Mouse (Mus musculus): ENCODE measurements around the gene Olfr862.

Gene Olfr862

GRCm38 (mm10) chr9:19887904-19888303 is at the start of gene Olfr862:
Olfr862 (minus strand) TSS chr9:19888004.
- DNase-seq (ENCODE audit: low read depth in 1 of 2, low spot score in 2 of 2) = no peak

- DNase-seq (ENCODE audit: low read depth in 1 of 2, low spot score in 2 of 2) = no peak
These were observed 28.8 kb upstream of the Olfr862 start, which contains the start of gene Olfr77 for GRCm38 (mm10) chr9:19916565-19916964. Olfr77 (plus strand) TSS chr9:19916865.

- no peak for DNase-seq (ENCODE audit: low read depth in 1 of 2, low spot score in 2 of 2)
These were observed 23.4 kb upstream of the Olfr862 start for GRCm38 (mm10) chr9:19911170-19911569.

- DNase-seq (ENCODE audit: low read depth in 1 of 2, low spot score in 2 of 2) = no peak
These were observed 38.2 kb downstream of the Olfr862 start, which contains the start of gene Olfr860 for GRCm38 (mm10) chr9:19849647-19850046. Olfr860 (minus strand) TSS chr9:19849747.
